Mouse (Mus musculus): ENCODE data around the gene Slc50a1. TPM values are rescaled to one million over a fixed set of nuclear protein-coding genes. Genes with fewer than 3 reads are reported as not detected.

Slc50a1 gene
- polyA plus RNA-seq, 1 experiment from 2014 or later: 48.2 TPM

DNA sequence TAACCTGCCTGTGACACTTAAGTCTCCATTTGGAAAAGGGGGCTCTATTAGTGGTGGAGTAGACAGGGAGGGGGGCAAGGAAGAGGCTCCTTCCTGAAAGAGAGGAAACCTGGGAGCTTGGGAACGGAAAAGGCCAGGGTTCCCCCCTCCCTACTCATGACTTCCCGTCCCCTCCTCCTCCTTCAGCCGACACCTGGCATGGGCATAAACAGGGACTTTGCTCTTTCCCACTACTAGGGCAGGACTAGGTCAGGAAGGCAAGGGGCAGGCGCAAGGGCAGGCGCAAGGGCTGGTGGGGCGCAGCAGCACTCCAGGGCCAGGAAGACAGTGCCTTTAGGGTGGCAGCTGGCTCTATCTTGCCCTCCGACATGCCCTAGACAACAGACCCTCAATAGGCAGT is 7.7 kb upstream of the Slc50a1 start:
- Histone ChIP-seq H3K27me3 (ENCODE audit: control insufficient read depth, insufficient read depth, low read length) (no peaks in the 10 kb centered on the region), H3K9me3 (ENCODE audit: control insufficient read depth, low read length) (no peaks in the 10 kb centered on the region), H3K27ac (replicated peaks in 1 of 2; ENCODE audit: control insufficient read depth in 1 of 2, insufficient read depth in 1 of 2, low read depth in 2 of 2, low read length in 2 of 2) (peak overlapping the region; percentile 75 to 87), H3K36me3 (ENCODE audit: control insufficient read depth, insufficient read depth, low read length) (peaks cover 22% of the 10 kb centered on the region), H3K4me1 (ENCODE audit: control insufficient read depth in 2 of 2, insufficient read depth in 2 of 2, low read length in 2 of 2) (peaks cover 24 to 39% of the 10 kb centered on the region in 2 experiments), H3K4me3 (ENCODE audit: control insufficient read depth in 1 of 2, insufficient read depth in 1 of 2, low read depth in 1 of 2, low read length in 2 of 2) (peak overlapping the region; percentile 63 to 65), H3K4me2 (ENCODE audit: low read length) (peak overlapping the region; percentile 97), H3K9ac (ENCODE audit: low read length) (peak overlapping the region; percentile 86)
- ATAC-seq (ENCODE audit: insufficient number of reproducible peaks, insufficient read depth, low FRiP score, low read depth): peak; percentile 18
- 40% methylated on average over 7 of the region's 7 CpGs for WGBS

GRCm38 (mm10) chr3:89277281-89278021 is 7.1 kb upstream of the Slc50a1 start:
- Histone ChIP-seq H3K27me3 (ENCODE audit: control insufficient read depth, insufficient read depth, low read length) (no peaks in the 10 kb centered on the region), H3K4me3 (ENCODE audit: control insufficient read depth in 1 of 2, insufficient read depth in 1 of 2, low read depth in 1 of 2, low read length in 2 of 2) (peak overlapping the region; percentile 63 to 65), H3K4me1 (ENCODE audit: control insufficient read depth in 2 of 2, insufficient read depth in 2 of 2, low read length in 2 of 2) (peaks cover 24 to 39% of the 10 kb centered on the region in 2 experiments), H3K4me2 (ENCODE audit: low read length) (peak overlapping the region; percentile 97), H3K9me3 (ENCODE audit: control insufficient read depth, low read length) (no peaks in the 10 kb centered on the region), H3K9ac (ENCODE audit: low read length) (peak overlapping the region; percentile 86), H3K27ac (replicated peaks in 1 of 2; ENCODE audit: control insufficient read depth in 1 of 2, insufficient read depth in 1 of 2, low read depth in 2 of 2, low read length in 2 of 2) (peak overlapping the region; percentile 75 to 87), H3K36me3 (ENCODE audit: control insufficient read depth, insufficient read depth, low read length) (peaks cover 29% of the 10 kb centered on the region)
- ATAC-seq (ENCODE audit: insufficient number of reproducible peaks, insufficient read depth, low FRiP score, low read depth): no peak
- WGBS: 16% methylated on average over 14 of the region's 14 CpGs

DNA sequence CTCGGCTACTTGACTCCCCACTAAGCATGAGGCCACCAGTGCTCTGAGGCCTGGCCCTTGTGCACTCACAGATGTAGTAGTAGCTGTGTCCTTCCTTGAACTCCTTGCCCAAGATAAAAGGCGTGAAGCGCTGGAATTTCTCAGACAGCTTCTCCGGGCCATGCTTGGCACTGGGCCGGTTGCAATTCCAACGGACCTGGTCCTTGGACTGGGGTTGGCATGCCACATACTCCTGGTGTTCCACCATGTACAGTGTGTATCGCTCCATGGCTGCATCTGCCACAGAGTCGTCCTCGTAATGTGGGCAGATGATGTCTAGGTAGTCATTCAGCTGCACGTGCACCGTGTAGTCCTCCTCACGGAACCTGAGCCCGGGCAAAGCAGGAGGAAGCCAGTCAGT is 5.7 kb upstream of the Slc50a1 start:
- Histone ChIP-seq H3K9me3 (ENCODE audit: control insufficient read depth, low read length) (no peaks in the 10 kb centered on the region), H3K36me3 (ENCODE audit: control insufficient read depth, insufficient read depth, low read length) (peaks cover 40% of the 10 kb centered on the region), H3K27ac (replicated peaks in 1 of 2; ENCODE audit: control insufficient read depth in 1 of 2, insufficient read depth in 1 of 2, low read depth in 2 of 2, low read length in 2 of 2) (no peak overlapping the region), H3K4me2 (ENCODE audit: low read length) (0 out of 2 replicates have a peak overlapping the region, but pooled peaks have one; percentile 97), H3K4me1 (ENCODE audit: control insufficient read depth in 2 of 2, insufficient read depth in 2 of 2, low read length in 2 of 2) (peaks cover 21 to 39% of the 10 kb centered on the region in 2 experiments), H3K9ac (ENCODE audit: low read length) (no peak overlapping the region), H3K27me3 (ENCODE audit: control insufficient read depth, insufficient read depth, low read length) (no peaks in the 10 kb centered on the region), H3K4me3 (ENCODE audit: control insufficient read depth in 1 of 2, insufficient read depth in 1 of 2, low read depth in 1 of 2, low read length in 2 of 2) (no peak overlapping the region)
- WGBS: 91% methylated on average over 13 of the region's 13 CpGs
- ATAC-seq (ENCODE audit: insufficient number of reproducible peaks, insufficient read depth, low FRiP score, low read depth): no peak

- H3K9ac ChIP-seq (ENCODE audit: low read length): no peak overlapping the region
- no peak for ATAC-seq (ENCODE audit: insufficient number of reproducible peaks, insufficient read depth, low FRiP score, low read depth)
- H3K36me3 ChIP-seq (ENCODE audit: control insufficient read depth, insufficient read depth, low read length): peaks cover 46% of the 10 kb centered on the region
- H3K27me3 ChIP-seq (ENCODE audit: control insufficient read depth, insufficient read depth, low read length): no peaks in the 10 kb centered on the region
- no peak overlapping the region for H3K27ac ChIP-seq (replicated peaks in 1 of 2; ENCODE audit: control insufficient read depth in 1 of 2, insufficient read depth in 1 of 2, low read depth in 2 of 2, low read length in 2 of 2)
- H3K4me3 ChIP-seq (ENCODE audit: control insufficient read depth in 1 of 2, insufficient read depth in 1 of 2, low read depth in 1 of 2, low read length in 2 of 2): no peak overlapping the region
- H3K9me3 ChIP-seq (ENCODE audit: control insufficient read depth, low read length): no peaks in the 10 kb centered on the region
- no peak overlapping the region for H3K4me2 ChIP-seq (ENCODE audit: low read length)
- 51% methylated on average over 6 of the region's 6 CpGs for WGBS
- H3K4me1 ChIP-seq (ENCODE audit: control insufficient read depth in 2 of 2, insufficient read depth in 2 of 2, low read length in 2 of 2): peaks cover 11 to 43% of the 10 kb centered on the region in 2 experiments
Observed at GRCm38 (mm10) chr3:89271760-89272159, 1.4 kb upstream of the Slc50a1 start.

GRCm38 (mm10) chr3:89270891-89271290 is 521 bp upstream of the Slc50a1 start:
- no peak for ATAC-seq (ENCODE audit: insufficient number of reproducible peaks, insufficient read depth, low FRiP score, low read depth)
- H3K4me1 ChIP-seq (ENCODE audit: control insufficient read depth in 2 of 2, insufficient read depth in 2 of 2, low read length in 2 of 2): peaks cover 10 to 40% of the 10 kb centered on the region in 2 experiments
- peak overlapping the region in 1 of 2 experiments; percentile 48; a peak in 1 of 4 replicates for H3K4me3 ChIP-seq (ENCODE audit: control insufficient read depth in 1 of 2, insufficient read depth in 1 of 2, low read depth in 1 of 2, low read length in 2 of 2)
- H3K4me2 ChIP-seq (ENCODE audit: low read length): peak overlapping the region; percentile 86
- peaks cover 42% of the 10 kb centered on the region for H3K36me3 ChIP-seq (ENCODE audit: control insufficient read depth, insufficient read depth, low read length)
- H3K27ac ChIP-seq (replicated peaks in 1 of 2; ENCODE audit: control insufficient read depth in 1 of 2, insufficient read depth in 1 of 2, low read depth in 2 of 2, low read length in 2 of 2): peak overlapping the region; percentile 69 to 73; a peak in 3 of 4 replicates
- WGBS: 51% methylated on average over 6 of the region's 6 CpGs
- no peaks in the 10 kb centered on the region for H3K9me3 ChIP-seq (ENCODE audit: control insufficient read depth, low read length)
- no peaks in the 10 kb centered on the region for H3K27me3 ChIP-seq (ENCODE audit: control insufficient read depth, insufficient read depth, low read length)
- H3K9ac ChIP-seq (ENCODE audit: low read length): peak overlapping the region; percentile 75

GRCm38 (mm10) chr3:89268916-89269315 is 1.5 kb downstream of the Slc50a1 start:
- Histone ChIP-seq H3K9me3 (ENCODE audit: control insufficient read depth, low read length) (no peaks in the 10 kb centered on the region), H3K27me3 (ENCODE audit: control insufficient read depth, insufficient read depth, low read length) (no peaks in the 10 kb centered on the region), H3K9ac (ENCODE audit: low read length) (no peak overlapping the region), H3K36me3 (ENCODE audit: control insufficient read depth, insufficient read depth, low read length) (peaks cover 29% of the 10 kb centered on the region), H3K4me2 (ENCODE audit: low read length) (no peak overlapping the region), H3K4me3 (ENCODE audit: control insufficient read depth in 1 of 2, insufficient read depth in 1 of 2, low read depth in 1 of 2, low read length in 2 of 2) (no peak overlapping the region), H3K27ac (replicated peaks in 1 of 2; ENCODE audit: control insufficient read depth in 1 of 2, insufficient read depth in 1 of 2, low read depth in 2 of 2, low read length in 2 of 2) (no peak overlapping the region), H3K4me1 (ENCODE audit: control insufficient read depth in 2 of 2, insufficient read depth in 2 of 2, low read length in 2 of 2) (peaks cover 10 to 40% of the 10 kb centered on the region in 2 experiments)
- no peak for ATAC-seq (ENCODE audit: insufficient number of reproducible peaks, insufficient read depth, low FRiP score, low read depth)
- WGBS: 60% methylated on average over 8 of the region's 8 CpGs

GRCm38 (mm10) chr3:89266439-89266893 is 3.9 kb downstream of the Slc50a1 start:
- Histone ChIP-seq H3K4me1 (ENCODE audit: control insufficient read depth in 2 of 2, insufficient read depth in 2 of 2, low read length in 2 of 2) (peaks cover 10 to 36% of the 10 kb centered on the region in 2 experiments), H3K27ac (replicated peaks in 1 of 2; ENCODE audit: control insufficient read depth in 1 of 2, insufficient read depth in 1 of 2, low read depth in 2 of 2, low read length in 2 of 2) (peak overlapping the region; percentile 66 to 76), H3K36me3 (ENCODE audit: control insufficient read depth, insufficient read depth, low read length) (peaks cover 8% of the 10 kb centered on the region; the same call in 1 of the 2 replicates), H3K4me2 (ENCODE audit: low read length) (peak overlapping the region; percentile 87), H3K4me3 (ENCODE audit: control insufficient read depth in 1 of 2, insufficient read depth in 1 of 2, low read depth in 1 of 2, low read length in 2 of 2) (peak overlapping the region; percentile 85 to 95), H3K9ac (ENCODE audit: low read length) (peak overlapping the region; percentile 94), H3K27me3 (ENCODE audit: control insufficient read depth, insufficient read depth, low read length) (no peaks in the 10 kb centered on the region), H3K9me3 (ENCODE audit: control insufficient read depth, low read length) (no peaks in the 10 kb centered on the region)
- 0 out of 2 replicates have a peak, but pooled peaks have one; percentile 52 for ATAC-seq (ENCODE audit: insufficient number of reproducible peaks, insufficient read depth, low FRiP score, low read depth)
- WGBS: under 1% methylated on average over 20 of the region's 20 CpGs
